Mouse (Mus musculus): Measurements from ENCODE around the gene Susd2.

DNA sequence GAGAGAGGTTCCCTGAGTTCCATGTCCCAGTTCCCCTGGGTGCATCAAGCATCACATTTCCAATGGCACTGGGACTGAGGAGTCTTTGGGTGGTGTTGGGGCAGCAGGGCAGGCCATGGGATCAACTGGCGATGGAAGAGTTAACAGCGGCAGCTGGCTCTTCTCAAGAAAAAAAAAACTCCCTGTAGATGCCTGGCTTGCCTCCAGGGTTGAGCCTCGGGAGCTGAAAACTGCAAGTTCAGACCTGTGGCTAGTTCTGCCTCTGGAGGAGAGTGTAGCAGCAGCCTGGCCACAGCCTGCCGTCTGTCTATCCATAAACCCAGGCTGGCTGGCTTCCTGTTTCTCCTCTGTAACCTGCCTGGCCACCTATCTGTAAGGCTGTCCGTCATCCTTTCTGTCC, 54.7 kb downstream of the Susd2 start, which contains the start of gene Ggt5:
- TF ChIP-seq USF1 (IDR thresholded peaks at IDR 0.05; ENCODE audit: low read depth) (no peak), CTCF (IDR thresholded peaks at IDR 0.05; ENCODE audit: control insufficient read depth, insufficient read depth, insufficient read length) (no peak), MYOD1 (IDR thresholded peaks at IDR 0.05; ENCODE audit: control insufficient read depth, insufficient read length, low read depth) (no peak), CEBPB (IDR thresholded peaks at IDR 0.05; ENCODE audit: low read depth) (no peak), MAX (IDR thresholded peaks at IDR 0.05) (no peak), MYOG (IDR thresholded peaks at IDR 0.05; ENCODE audit: control insufficient read depth, extremely low read depth, insufficient read length) (no peak)
